Mouse (Mus musculus): ENCODE results near the gene B2m. TPM values are rescaled to one million over a fixed set of nuclear protein-coding genes. Genes with fewer than 3 reads are reported as not detected.

Gene B2m
- total RNA-seq (2015; ENCODE audit: low replicate concordance), result 1,990 and 2,125 TPM in 2 replicates
- total RNA-seq (2017; ENCODE audit: low replicate concordance), result 900 and 923 TPM in 2 replicates

DNA sequence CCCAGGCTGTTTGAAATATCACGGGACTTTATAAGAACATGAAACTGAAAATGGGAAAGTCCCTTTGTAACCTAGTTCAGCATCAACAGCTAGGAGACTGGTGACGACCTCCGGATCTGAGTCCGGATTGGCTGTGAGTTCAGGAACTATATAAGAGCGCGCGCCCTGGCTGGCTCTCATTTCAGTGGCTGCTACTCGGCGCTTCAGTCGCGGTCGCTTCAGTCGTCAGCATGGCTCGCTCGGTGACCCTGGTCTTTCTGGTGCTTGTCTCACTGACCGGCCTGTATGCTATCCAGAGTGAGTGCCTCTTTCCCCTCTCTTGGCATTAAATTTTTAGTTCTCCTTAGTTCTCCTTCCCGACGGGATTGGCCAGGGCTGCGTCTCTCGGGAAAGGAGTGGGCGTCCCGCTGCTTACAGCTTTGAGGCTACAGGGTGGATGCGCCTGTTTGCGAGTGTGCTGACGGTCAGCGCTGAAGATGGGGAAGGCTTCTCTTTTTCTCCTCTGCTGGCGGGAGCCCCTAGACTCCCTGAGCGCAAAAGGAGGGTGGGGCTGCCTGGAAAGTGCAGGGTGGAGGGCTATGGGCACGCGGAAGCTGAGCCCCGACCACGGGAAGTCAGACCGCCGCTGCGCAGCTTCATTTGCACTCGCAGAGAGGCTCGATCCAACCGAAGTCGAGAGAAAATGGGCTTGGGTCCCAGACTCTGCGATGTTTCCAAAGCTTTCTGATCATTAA lies at the start of gene B2m:
B2m (plus strand) TSS at position 179 of the 734 bp plus-strand sequence.
- ATAC-seq (replicated peaks; ENCODE audit: low FRiP score, poor library complexity, severe bottlenecking), result peak; percentile 85

DNA sequence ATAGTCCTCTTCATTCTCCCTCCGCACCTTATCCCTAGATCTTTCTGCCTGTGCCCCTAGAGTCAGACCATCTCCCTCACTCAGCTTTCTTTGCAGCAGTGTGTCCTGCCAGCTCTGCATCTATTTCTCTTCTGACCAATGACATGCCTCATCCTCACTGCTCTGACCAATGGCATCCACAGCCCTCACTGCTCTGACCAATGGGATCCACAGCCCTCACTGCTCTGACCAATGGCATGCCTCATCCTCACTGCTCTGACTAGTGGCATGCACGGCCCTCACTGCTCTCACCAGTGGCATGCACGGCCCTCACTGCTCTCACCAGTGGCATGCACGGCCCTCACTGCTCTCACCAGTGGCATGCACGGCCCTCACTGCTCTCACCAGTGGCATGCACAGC lies 49.8 kb upstream of the B2m start:
- ATAC-seq (replicated peaks; ENCODE audit: low FRiP score, poor library complexity, severe bottlenecking), result peak; percentile 34; the same call in 1 of the 2 replicates

DNA sequence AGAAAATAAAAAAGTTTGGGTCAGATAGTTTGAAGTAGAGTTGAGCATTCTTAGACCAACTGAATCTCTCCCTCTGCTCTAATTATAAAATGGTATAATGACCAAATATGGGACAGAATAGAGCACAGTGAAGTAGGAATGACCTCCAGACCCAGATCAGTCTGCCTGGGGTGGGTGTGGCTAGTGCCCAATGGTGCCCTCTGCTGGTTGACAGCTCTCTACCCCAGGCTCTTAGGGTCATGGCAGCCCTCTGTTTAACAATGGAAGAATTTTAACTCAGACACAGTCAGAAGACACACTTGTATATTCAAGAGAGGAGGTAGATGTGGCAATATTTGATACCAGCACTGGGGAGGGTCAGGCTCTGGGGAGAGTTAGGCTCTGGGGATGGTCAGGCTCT lies 45.4 kb upstream of the B2m start:
- peak; percentile 73 for ATAC-seq (replicated peaks; ENCODE audit: low FRiP score, poor library complexity, severe bottlenecking)

DNA sequence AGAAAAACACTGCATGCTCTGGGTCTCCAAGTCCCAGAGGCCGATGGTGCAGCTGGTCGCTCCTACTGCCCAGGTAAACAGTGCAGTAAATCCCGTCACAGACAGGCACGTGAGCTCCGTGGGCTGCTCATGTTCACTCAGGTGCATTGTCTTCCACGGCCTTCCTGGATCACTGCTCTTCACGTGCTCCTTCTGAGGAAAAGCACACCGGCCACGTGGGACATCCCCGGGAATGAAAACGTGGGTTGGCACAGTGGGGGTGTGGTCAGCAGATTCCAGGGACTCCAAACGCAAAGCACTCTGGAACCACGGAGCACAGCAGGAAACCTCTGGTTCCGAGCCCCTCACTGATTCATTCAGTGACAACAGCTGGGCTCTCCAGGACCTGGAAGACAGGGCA lies 39.4 kb upstream of the B2m start:
- no peak for ATAC-seq (replicated peaks; ENCODE audit: low FRiP score, poor library complexity, severe bottlenecking)

DNA sequence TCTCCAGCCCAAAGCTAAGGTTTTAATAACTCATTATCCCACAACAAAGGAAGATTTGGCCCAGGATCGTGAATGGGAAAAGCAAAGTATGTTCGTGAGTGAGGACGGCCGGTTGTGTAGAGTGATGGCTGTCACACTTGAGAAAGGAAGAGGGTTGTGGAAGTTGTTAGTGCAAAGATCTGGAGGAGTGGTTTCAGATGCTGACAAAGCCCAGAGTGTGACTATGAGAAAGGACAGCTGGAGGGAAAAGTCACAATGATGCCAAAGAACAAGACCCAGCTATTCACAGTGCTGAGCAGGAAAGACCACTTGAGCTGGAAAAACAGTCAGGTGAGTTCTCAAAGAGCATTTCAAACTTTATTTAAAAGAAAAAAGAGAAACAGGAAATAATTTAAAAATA lies 37.8 kb upstream of the B2m start:
- no peak for ATAC-seq (replicated peaks; ENCODE audit: low FRiP score, poor library complexity, severe bottlenecking)

DNA sequence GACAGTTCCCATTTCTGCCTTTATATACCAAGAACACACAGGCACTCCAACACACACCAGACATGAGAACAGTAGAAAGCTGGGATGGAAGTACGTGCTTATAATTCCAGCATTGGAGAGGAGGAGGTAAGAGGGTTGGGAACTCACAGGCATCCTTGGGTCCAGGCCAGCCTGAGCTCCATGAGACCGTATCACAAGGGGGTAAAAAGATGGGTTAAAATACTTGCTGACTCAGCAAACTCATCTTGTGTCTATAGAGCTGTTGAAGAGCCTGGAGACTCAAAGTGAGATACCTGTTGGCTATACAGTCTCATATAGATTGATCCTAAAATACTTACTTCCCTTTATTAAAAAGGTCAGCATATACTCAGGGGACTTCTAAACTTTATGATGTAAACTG lies 30.6 kb upstream of the B2m start:
- no peak for ATAC-seq (replicated peaks; ENCODE audit: low FRiP score, poor library complexity, severe bottlenecking)

DNA sequence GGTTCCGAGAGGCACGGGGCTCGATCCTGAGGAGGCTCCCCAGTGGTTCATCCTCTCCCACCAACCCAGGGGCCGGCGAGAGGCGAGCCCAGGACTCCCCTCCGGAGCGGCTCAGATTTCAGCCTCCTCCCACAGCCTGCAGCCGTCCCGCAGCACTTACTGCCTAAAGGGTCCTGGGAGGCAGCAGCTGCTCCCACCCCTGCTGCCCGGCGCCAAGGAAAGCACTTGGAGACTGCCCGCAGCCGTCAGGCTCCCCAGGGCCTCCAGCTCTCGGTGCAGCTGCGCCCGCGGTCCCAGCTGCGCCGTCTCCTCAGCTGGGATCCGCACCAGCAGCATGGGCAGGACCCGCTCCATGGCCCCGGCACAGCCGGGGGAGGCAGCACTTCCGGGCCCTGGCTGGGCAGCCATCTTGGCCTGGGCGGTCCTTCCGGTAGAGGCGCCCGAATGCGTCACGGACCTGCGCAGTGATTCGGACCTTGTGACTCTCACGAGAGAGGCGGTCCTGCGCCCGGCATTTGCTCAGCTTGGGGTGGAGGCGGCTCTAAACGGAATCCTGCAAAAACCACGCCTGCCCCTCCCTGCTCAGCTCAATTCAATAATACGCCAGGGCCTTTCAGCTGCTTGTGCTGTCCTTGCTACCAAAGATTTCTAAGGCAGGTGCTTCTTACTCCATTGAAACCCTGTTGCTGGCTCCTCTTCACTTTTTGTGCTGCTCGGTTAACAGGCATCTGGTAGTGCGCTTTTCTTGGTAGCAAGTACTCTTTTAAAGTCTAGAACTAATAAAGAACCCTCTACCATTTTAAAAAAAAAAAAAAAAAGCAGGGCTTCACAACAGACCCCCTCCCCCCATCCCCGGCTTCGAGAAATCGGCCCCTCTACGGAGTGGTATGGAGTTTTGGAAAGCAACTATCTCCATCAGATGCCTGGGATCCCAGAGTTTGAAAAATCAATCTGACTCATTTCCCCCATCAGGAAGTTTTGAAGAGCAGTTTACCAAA lies 29.2 kb upstream of the B2m start, which contains the start of gene Spg11:
Spg11 (minus strand) TSS at position 426 of the 998 bp plus-strand sequence.
- ATAC-seq (replicated peaks; ENCODE audit: low FRiP score, poor library complexity, severe bottlenecking), result peak; percentile 100

DNA sequence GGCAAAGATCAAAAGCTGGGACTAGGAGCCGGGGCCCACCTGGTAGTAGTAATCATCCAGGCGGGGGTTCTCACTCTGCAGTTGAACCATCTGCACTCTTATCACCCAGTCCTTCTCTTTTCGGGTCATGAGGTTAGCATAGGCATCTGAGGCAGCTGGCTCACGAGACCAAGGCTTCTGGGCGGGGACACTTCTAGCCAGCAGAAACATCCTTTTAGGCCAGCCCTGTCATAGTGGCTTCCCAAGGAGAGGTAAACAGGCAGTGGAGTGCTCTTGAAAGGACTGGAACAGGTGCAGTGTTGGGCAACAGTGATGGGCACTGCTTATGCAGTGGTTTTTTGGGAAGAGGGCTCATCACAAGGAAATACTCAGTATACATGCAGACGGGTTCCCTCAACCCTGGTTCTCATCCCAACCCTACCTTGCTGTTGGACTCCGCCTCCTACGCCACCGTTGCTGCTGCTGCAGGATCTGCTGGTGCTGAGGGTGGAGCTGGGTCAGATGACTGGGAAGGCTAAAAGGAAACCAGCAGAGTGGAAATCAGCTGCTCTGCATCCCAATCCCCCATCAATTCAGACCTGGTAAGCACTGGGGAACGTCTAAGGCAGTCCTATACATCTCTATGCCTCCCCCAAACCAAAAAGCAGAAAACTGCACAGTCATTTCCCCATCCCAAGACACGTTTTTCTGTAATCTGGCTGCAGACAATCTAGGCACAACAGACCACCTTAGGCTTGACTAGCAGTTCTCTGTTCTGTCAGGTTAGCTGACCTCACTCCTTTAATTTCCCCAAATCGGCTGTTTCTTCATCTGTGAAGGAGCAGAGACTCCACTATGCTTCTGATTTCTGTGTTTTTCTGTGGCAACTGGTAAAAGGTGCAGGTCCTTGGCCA lies 21.6 kb upstream of the B2m start:
- ATAC-seq (replicated peaks; ENCODE audit: low FRiP score, poor library complexity, severe bottlenecking), result peak; percentile 60

DNA sequence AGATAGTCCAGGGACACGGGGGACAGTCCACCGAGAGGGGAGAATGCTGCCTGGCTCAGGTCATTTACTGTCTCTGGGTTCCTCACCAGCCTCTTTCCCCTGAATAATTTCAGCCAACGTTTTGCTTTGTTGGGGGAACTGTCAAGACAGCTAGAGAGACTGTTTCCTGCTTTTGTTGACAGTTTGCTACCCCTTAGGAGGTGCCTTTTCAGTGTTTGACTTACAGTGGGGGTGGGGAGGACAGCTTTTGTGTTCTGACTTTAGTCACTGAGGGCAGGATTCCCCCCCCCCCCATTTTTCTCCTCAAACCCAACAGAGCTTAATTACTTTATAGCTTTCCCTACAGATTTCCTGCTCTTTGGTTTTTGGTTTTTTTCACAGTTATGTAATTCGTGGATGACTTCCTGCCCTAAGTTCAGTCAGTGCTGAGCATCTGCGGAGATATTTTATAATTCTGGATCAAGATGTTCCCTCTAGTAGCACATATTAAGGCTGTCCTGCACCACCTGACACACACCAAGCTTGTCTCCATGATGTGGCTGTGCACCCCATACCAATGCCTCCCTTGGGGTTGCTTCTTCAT lies 20.6 kb upstream of the B2m start:
- no peak for ATAC-seq (replicated peaks; ENCODE audit: low FRiP score, poor library complexity, severe bottlenecking)

DNA sequence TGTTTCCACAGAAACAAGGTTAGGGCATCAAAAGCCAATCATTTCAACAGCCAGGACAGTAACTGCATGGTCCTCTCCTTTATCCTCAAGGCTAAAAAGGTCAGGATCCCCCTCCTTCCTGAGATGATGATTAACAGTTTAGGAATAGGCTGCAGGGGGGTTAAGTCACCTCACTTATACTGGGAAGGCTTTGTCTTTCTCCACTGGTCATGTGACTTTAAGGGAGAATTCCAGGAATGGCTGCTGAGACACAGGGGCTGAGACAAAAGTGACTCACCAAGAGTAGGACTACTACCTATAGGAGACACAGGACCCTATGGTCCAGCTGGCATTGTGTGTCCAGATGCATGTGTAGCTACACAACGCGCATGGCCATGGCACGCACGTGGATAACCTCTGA lies 19.9 kb upstream of the B2m start:
- ATAC-seq (replicated peaks; ENCODE audit: low FRiP score, poor library complexity, severe bottlenecking), result no peak

DNA sequence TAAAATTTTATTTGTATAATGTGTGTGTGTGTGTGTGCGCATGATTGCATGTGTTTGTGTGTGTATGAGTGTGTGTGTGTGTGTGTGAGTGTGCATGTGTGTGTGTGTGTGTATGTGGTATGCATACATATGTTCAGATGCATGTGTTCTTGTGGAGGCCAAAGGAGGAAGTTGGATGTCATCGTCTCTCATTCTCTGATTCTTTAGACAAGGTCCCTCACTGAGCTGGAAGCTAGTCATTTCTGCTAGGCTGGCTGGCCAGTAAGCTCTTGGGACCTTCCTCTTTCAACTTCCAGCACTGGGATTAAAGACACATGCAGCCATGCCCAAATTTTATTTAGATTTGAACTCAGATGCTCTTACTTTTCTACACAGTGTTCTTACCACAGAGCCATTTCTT lies 15.4 kb upstream of the B2m start:
- ATAC-seq (replicated peaks; ENCODE audit: low FRiP score, poor library complexity, severe bottlenecking), result no peak

DNA sequence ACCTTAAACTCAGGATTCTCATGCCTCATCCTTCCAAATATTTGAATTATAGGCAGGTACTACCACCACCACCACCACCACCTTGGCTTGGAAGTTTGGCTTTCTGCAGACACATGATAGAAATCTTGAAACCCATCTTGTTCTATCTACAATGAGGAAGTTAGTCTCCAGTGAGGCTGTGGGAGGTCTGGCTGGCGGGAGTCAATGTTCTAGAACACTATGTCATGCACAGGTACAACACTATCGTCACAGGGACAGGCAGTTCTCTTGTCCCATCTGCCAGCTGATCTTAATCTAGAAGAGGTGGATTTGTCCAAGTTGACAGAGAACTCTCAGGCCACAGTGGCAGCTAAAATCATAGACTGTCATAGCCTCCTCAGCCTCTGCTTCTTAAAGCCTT lies 14.9 kb upstream of the B2m start:
- no peak for ATAC-seq (replicated peaks; ENCODE audit: low FRiP score, poor library complexity, severe bottlenecking)

DNA sequence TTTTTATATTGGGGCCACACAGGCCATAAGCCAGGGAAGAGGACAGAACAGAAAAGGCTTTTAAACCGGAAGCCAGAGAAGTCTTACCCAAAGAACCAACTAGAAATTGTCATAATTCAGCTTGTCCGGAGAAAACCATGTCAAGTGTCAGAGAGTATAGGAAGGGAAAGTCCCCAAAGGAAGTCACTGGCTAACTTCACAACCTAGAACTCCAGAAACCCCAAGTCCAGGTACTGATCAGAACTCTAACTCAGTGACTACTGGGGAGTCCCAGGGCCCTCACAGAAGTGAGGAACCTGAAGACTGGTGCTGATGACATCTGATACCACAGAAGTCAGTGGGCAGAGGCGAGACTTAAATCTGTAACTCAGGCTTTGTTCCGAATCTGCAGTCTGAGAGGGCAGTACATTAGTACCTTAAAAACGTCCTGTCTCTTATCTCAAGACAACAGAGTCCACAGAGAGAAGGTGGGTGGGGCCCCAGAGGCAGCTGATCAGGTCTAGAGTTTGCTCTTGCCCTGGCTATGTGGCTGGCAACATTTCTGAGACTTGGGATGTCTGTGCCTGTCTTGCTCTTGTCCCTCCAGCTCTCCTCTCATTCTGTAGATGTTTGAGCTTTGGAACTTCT lies 9.5 kb upstream of the B2m start:
- ATAC-seq (replicated peaks; ENCODE audit: low FRiP score, poor library complexity, severe bottlenecking), result peak; percentile 99

DNA sequence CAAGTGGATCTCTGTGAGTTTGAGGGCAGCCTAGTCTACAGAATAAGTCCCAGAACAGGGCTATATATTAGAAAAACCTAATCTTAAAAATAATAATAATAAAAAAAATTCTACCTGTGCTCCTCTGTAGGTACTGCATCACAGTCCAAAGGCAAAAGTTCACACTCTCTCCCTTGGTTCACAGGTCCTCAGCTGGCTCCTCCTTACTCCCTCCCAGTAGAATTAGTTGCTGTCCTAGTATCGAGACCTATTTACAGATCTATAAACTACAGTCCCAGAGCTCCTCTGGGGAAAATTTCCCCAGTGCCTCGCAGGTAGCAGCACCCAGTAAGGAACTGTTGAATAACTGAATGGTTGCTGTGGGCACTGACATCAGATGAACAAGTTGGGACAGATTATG lies 6.7 kb upstream of the B2m start:
- ATAC-seq (replicated peaks; ENCODE audit: low FRiP score, poor library complexity, severe bottlenecking), result no peak

DNA sequence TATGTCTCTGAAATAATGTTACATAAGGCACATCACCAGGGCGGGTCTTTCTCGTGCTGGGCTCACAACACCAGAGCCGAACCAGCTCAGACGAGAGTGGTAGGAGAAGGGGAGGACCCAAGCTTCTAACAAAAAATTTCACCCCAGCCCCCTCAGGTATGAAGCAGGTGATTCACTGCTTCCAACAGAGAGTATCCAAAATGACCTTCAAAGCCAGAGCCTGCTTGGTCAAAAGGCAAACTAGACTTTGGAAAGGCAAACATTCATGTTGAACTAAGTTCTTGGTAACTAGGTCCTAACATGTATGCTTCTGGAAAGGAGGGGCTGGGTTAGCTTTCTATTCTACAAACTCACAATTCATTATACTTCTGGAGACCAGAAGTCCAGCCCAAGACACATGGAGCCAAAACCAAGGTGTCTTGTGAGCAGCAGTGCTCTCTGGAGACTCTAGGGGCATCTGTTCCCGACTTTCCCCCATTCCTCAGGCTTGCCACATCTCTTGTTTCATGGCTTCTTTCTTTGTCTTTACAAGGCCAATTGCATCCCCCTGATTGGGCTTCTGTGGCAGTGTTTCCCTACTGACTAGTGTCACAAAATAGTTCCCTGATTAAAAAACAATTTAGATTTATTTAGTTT lies 6.0 kb upstream of the B2m start:
- no peak for ATAC-seq (replicated peaks; ENCODE audit: low FRiP score, poor library complexity, severe bottlenecking)

DNA sequence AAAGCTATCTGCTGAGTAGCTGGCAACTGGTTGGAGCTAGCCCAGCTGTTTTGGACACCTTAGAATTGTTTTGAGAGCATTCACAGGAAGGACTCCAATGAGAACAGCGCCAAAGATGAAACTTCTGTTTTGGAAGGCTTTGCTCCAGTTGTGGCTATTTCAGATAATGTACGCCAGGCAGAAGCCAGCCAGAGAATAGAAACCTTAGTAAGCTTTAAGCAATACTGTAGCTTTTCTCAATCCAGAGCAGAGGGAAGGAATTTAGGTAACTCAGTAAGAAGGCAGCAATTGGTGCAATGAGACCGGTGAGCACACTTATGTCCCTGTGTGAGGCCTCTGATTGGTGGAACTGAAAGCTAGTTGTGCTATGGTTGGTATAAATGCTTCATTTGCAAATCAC lies 4.4 kb upstream of the B2m start:
- no peak for ATAC-seq (replicated peaks; ENCODE audit: low FRiP score, poor library complexity, severe bottlenecking)

DNA sequence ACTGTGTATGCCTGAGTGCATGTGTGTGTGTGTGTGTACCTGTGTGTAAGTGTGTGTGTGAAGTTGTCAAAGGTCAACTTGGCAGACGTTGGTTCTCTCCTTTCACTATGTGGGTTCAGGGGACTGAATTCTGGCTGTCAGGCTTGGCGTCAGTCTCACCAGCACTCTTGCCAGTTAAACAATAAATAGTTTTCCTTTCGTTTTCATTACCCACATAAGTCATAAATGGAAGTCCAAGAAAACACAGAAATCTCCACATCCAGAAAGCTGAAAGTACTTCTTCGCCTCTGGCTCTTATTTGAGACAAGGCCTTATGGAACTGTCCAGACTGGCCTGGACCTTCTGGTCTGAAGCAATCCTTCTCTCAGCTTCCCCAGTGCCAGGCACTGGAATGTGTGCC lies 1.7 kb upstream of the B2m start:
- ATAC-seq (replicated peaks; ENCODE audit: low FRiP score, poor library complexity, severe bottlenecking), result no peak

DNA sequence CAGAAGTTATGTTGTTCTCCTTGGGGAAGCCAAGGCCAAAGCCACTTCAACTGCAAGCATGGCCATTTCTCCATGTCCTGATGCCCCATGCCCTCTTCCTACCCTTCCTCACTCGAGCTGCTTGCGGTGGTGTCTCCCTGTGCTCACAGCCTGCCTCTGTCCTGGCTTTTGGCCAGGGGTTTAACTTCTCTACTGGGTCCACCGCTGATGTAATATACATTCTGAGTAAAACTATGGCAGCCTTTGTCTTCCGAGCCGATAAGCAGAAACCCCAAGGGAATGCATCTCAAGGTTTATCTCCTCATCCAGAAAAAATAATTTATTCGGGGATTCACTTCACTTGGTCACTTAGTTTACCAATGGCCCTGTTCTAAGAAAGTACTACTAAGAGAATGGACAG lies 799 bp upstream of the B2m start:
- ATAC-seq (replicated peaks; ENCODE audit: low FRiP score, poor library complexity, severe bottlenecking), result peak; percentile 41

Measured in erythroid progenitor cell, adult 5-6 weeks (primary cell).